Mouse (Mus musculus): Measurements from ENCODE around the gene Cxcr5. TPM values are rescaled to one million over a fixed set of nuclear protein-coding genes. Genes with fewer than 3 reads are reported as not detected.

The Cxcr5 gene
- polyA plus RNA-seq, 1 experiment from 2014 or later, result not detected

DNA sequence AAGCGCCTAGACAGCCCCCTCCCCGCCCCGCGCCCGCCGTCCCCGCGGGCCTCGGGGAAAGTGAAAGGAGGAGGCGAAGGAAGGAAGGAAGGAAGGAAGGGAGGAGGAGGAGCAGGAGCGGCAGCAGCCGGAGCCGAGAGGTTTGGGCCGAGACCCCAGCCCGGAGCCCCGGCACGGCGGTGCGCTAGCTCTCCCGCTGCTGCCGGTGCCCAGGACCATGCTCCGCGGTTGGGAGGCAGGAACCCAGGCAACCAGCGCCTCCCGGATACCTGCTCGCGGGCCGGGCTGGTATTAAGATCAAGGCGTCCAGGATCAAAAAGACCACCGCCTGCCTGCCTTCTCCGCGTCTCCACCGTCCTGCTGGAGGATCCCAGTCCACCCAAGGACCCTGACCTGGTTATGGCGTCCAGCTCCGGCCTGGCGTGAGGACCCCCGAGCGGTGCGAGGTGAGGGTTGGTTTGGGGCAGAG, 78.6 kb downstream of the Cxcr5 start:
- Histone ChIP-seq H3K36me3 (no peaks in the 10 kb centered on the region), H3K27me3 (ENCODE audit: insufficient read depth, poor library complexity, severe bottlenecking) (peaks cover 12% of the 10 kb centered on the region; the same call in 1 of the 2 replicates), H3K9me3 (no peaks in the 10 kb centered on the region), H3K27ac (peak overlapping the region; percentile 96), H3K4me3 (peak overlapping the region; percentile 96), H3K4me1 (replicated peaks) (peaks cover 81% of the 10 kb centered on the region)
- under 1% methylated on average over 39 of the region's 39 CpGs for WGBS
- DNase-seq (ENCODE audit: low spot score), result no peak

DNA sequence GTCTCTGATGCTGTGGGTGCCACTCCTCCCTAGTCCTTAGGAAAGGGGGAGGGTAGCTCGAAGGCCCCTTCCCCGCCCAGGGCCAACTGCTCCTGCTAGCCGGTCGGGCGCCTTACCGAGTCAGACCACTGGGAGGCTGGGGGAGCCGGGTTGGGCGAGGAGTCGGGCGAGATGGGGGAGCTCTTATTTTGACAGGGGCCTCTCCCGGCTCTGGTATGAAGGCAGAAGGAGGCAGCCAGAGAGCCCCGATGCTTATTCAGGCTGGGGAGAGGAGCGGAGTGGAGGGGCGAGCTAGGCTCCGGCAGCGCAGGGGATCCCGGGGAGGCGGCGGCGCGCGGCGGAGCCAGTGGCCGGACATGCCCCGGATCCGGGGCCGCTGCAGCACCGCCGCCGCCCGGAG, 79.1 kb downstream of the Cxcr5 start, which contains the start of gene Bcl9l:
Gene Bcl9l, plus strand, starts transcription at position 274 of the 400 bp plus-strand sequence.
- Histone ChIP-seq H3K27me3 (ENCODE audit: insufficient read depth, poor library complexity, severe bottlenecking) (peaks cover 12% of the 10 kb centered on the region; the same call in 1 of the 2 replicates), H3K36me3 (no peaks in the 10 kb centered on the region), H3K9me3 (no peaks in the 10 kb centered on the region), H3K27ac (peak within 1 kb of the TSS; percentile 96), H3K4me1 (replicated peaks) (peaks cover 81% of the 10 kb centered on the region), H3K4me3 (peak within 1 kb of the TSS; percentile 96)
- under 1% methylated on average over 31 of the region's 31 CpGs for WGBS
- peak; percentile 98 for DNase-seq (ENCODE audit: low spot score)

DNA sequence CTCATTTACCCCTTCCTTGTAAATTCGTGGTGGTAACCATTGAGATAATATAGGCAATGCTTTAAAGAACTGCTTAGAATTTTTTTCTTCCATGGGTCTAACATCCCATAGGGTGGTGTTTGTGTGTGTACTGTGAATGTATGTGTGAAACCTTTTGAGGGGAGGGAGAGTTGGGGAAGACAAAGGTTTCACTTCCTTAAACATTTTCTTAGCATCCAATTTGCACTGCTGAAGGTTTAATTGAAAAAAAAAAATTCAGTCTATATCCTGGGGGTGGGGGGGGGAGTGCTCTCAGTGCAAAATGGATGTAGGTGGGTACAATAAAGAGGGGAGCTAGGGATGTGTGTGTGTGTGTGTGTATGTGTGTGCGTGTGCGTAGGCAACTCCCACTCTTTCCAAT, 79.6 kb downstream of the Cxcr5 start:
- H3K4me3 ChIP-seq, result peak overlapping the region; percentile 96
- peaks cover 81% of the 10 kb centered on the region for H3K4me1 ChIP-seq (replicated peaks)
- H3K36me3 ChIP-seq, result no peaks in the 10 kb centered on the region
- DNase-seq (ENCODE audit: low spot score), result no peak
- 9% methylated on average over 3 of the region's 3 CpGs for WGBS
- no peaks in the 10 kb centered on the region for H3K9me3 ChIP-seq
- peaks cover 16% of the 10 kb centered on the region; the same call in 1 of the 2 replicates for H3K27me3 ChIP-seq (ENCODE audit: insufficient read depth, poor library complexity, severe bottlenecking)
- H3K27ac ChIP-seq, result peak overlapping the region; percentile 96

DNA sequence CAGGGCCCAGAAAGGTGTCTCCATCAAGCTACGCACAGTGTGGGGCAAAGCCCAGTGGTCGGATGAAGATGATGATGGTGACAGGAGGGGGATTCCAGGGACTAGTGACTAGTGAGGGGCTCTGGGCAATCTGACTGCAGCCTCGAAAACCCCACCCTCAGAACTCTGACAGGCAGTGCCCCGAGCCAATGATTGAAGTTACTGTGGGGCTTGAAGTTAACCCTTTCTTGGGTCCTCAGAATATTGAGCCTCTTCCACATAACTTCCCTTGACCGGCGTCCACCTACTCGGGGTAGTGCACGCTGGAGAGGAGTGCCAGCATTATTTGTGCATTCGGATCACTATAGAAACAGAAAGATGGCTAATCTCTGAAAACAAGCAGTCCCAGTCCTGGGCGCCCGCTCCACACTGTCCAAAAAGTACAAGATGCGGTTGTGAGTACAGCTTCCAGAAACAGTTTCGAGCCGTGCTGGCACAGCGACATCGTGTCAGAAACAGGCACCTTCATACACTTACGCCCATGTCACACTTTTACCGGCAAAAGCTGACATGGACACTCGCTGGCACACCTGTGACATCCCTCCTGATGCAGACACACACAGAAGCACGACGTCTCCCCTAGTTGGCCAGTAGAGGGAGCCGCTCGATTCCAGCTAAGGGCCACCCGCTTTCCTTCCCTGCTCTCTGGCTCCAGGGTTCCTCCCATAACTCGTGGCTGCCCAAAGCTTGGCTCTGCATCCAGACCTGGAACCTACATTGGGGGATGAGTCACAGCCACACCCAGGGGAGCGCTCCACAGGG, 81.8 kb downstream of the Cxcr5 start:
- Histone ChIP-seq H3K36me3 (no peaks in the 10 kb centered on the region), H3K4me3 (peak overlapping the region; percentile 81), H3K27ac (peak overlapping the region; percentile 96), H3K4me1 (replicated peaks) (peaks cover 59% of the 10 kb centered on the region), H3K27me3 (ENCODE audit: insufficient read depth, poor library complexity, severe bottlenecking) (peaks cover 23% of the 10 kb centered on the region; the same call in 1 of the 2 replicates), H3K9me3 (no peaks in the 10 kb centered on the region)
- under 1% methylated on average over 26 of the region's 26 CpGs for WGBS
- DNase-seq (ENCODE audit: low spot score), result peak; percentile 83

DNA sequence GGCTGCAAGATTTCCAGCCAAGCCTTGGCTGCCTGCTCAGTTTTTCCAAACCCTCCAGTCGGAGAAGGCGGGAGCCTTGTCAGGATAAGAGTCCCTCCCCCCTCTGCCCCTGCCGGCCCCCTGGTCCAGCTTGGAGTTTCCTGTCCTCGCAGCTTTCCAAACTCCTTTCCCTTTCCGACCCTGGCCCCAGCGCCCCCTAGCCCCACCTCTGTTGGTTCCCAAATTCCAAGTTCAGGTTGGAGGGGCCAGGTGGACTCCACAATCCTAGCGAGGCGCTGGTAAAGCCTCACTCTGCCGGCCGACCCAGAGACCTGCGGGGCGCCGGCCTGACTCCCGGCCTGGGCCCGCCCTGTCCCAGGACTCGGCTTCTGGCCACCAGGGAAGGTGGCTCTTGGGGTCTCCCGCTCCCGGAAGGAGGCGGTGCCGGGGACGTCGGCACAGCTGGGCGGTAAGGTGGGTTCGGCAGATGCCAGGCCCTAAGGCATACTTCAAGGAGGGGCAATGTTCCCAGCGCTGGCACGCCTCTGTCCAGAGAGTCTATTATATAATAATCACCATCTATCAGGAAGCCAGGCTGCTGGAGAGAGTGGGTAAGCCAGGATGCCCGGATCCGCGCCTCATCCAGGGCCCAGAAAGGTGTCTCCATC, 82.6 kb downstream of the Cxcr5 start:
- under 1% methylated on average over 29 of the region's 29 CpGs for WGBS
- H3K27ac ChIP-seq, result peak overlapping the region; percentile 96

DNA sequence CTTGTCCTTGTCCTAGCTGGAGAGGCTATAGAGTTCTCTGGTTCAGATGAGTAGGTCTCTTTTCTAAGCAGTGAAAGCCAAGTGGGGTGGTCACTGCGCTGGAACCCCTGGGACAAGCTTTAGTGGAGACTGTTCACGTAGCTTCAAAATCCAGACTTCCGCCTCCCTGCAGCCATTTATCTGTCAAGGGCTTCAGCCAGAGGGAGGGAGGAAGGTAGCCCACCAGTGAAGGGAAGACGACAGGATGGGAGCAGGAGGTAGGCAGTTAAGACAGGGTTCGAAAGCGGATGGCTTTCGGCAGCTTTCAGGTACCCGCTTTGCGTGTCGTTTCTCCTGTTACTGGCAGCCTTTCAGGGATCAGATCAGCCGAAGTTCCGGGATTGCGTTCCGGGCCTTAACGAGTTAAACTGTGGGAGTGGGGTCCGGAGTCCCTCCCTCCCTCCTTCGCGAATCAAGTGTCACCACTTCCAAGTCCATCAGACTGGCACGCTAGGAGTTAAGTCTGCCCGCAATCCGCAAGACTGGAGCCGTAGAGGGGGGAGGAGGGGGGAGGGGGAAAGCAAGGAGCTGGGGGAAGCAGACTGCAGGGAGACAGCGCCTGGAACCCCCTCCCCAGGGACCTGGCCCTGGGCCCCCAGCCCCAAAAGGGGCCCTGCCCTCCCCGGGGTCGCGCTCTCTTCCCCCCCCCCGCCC, 83.3 kb downstream of the Cxcr5 start:
- Histone ChIP-seq H3K36me3 (no peaks in the 10 kb centered on the region), H3K4me3 (peak overlapping the region; percentile 81), H3K9me3 (no peaks in the 10 kb centered on the region), H3K4me1 (replicated peaks) (peaks cover 44% of the 10 kb centered on the region), H3K27me3 (ENCODE audit: insufficient read depth, poor library complexity, severe bottlenecking) (peaks cover 23% of the 10 kb centered on the region; the same call in 1 of the 2 replicates), H3K27ac (peak overlapping the region; percentile 96)
- WGBS, result under 1% methylated on average over 23 of the region's 27 CpGs
- DNase-seq (ENCODE audit: low spot score), result peak; percentile 93

More for the DNA sequence above, 82.6 kb downstream of the Cxcr5 start:
- Histone ChIP-seq H3K4me3 (peak overlapping the region; percentile 81), H3K4me1 (replicated peaks) (peaks cover 51% of the 10 kb centered on the region), H3K36me3 (no peaks in the 10 kb centered on the region), H3K27me3 (ENCODE audit: insufficient read depth, poor library complexity, severe bottlenecking) (peaks cover 23% of the 10 kb centered on the region; the same call in 1 of the 2 replicates), H3K9me3 (no peaks in the 10 kb centered on the region)
- peak; percentile 96 for DNase-seq (ENCODE audit: low spot score)

DNA sequence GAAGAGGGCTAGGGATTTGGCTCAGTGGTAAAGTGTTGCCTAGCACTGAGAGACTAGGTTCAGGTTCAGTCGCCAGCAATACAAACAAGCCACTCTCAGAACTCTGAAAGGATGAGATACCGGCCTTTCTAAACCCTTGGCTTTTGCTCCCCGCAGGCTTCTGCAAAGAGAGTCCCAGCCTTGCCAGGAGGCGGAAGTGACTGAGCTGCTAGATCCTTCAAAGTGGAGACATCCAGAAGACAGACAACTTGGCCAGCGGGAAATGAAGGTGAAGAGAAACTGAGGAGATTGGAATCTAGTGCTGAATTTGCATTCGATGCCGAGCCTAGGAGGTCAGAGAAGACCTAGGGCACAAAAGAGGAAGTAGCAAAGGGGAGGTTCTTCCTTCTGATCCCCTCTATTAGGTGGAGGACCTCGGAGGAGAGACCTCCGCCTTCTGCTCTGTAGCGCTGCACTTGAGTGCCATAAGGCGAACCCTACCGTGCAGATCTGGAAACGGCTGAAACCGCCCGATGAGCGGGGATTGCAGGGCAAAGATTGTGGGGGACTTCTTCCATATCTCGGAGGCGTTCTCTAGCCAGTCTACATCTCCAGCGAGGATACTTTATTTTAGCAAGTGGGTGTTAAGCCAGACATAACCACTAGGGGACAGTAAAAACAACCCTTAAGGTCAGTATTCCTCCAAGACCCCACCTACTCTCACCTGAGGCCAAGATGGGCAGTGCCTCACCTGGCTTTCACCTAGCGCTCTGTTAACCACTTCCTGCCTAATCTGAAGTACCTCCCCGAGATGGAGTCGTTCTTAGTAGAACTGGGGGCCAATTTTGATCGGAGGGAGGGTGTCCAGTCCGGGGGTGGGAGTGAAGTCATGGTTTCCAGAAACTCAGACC, 84.1 kb downstream of the Cxcr5 start:
- Histone ChIP-seq H3K4me1 (replicated peaks) (peaks cover 40% of the 10 kb centered on the region), H3K4me3 (peak overlapping the region; percentile 81), H3K9me3 (no peaks in the 10 kb centered on the region), H3K27me3 (ENCODE audit: insufficient read depth, poor library complexity, severe bottlenecking) (peaks cover 23% of the 10 kb centered on the region; the same call in 1 of the 2 replicates), H3K27ac (peak overlapping the region; percentile 96), H3K36me3 (no peaks in the 10 kb centered on the region)
- 5% methylated on average over 24 of the region's 24 CpGs for WGBS
- no peak for DNase-seq (ENCODE audit: low spot score)

DNA sequence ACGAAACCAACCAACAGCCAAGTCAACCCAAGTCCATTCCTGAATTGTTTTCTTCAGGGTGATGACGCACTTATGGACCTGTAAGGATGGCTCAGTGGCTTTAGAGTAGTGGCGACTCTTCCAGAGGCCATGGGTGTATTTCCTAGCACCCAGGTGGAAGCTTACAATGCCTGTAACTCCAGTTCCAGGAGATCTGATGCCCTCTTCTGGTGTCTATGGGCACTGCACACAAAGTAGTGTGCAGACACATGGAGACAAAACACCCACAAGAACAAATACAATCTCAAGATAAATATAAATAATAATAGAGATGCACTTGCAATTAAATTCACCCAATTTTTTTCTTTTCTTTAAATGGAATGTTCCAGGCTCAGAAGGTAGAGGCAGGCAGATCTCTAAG, 85.7 kb downstream of the Cxcr5 start:
- Histone ChIP-seq H3K36me3 (no peaks in the 10 kb centered on the region), H3K4me1 (replicated peaks) (peaks cover 31% of the 10 kb centered on the region), H3K4me3 (no peak overlapping the region), H3K27ac (no peak overlapping the region), H3K27me3 (ENCODE audit: insufficient read depth, poor library complexity, severe bottlenecking) (peaks cover 13% of the 10 kb centered on the region; the same call in 1 of the 2 replicates), H3K9me3 (no peaks in the 10 kb centered on the region)
- DNase-seq (ENCODE audit: low spot score), result no peak
- WGBS, result 95% methylated on average over 3 of the region's 3 CpGs

DNA sequence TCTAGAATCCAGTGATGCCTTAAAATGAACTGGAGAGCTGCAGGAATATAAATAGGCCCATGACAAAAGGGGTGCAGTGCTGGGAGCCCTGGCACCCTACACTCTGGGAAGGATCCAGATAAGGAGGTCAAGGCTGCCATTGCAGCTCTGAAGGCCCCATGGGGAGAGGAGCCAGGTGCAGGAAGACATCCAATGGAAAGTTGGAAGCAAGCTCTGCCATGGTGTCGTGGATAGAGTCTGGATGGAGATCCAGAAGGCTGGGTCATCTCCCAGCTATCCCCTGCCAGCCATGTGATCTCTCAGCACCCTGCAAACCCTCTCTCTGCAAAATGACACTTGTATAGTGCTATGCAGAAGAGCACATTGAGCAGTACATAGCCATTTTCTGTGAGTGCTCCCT, 87.3 kb downstream of the Cxcr5 start:
- Histone ChIP-seq H3K4me3 (no peak overlapping the region), H3K27me3 (ENCODE audit: insufficient read depth, poor library complexity, severe bottlenecking) (peaks cover 11% of the 10 kb centered on the region; the same call in 1 of the 2 replicates), H3K9me3 (no peaks in the 10 kb centered on the region), H3K27ac (no peak overlapping the region), H3K36me3 (no peaks in the 10 kb centered on the region), H3K4me1 (replicated peaks) (peaks cover 19% of the 10 kb centered on the region)
- 50% methylated on average over 1 of the region's 1 CpGs for WGBS
- no peak for DNase-seq (ENCODE audit: low spot score)

DNA sequence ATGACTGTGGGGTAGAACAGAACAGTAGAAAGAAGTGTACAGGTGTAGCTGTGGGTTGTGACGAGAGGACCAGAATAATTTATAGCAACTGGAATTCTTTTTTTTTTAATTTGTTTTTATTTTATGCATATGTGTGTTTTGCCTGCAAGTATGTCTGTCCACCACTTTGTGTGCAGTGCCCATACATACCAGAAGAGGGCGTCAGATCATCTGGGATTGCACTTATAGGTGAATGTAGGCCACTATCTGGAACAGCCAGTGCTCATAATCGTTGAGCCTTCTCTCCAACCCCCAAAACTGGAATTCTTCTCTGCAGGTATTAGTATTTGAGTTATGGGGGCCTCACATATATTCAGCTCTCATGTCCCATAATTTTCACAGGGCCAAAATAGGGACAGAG, 88.5 kb downstream of the Cxcr5 start:
- 62% methylated on average over 3 of the region's 3 CpGs for WGBS
- Histone ChIP-seq H3K36me3 (no peaks in the 10 kb centered on the region), H3K9me3 (no peaks in the 10 kb centered on the region), H3K27ac (no peak overlapping the region), H3K4me1 (replicated peaks) (peaks cover 23% of the 10 kb centered on the region), H3K27me3 (ENCODE audit: insufficient read depth, poor library complexity, severe bottlenecking) (peaks cover 18% of the 10 kb centered on the region; the same call in 1 of the 2 replicates), H3K4me3 (no peak overlapping the region)
- DNase-seq (ENCODE audit: low spot score), result no peak

DNA sequence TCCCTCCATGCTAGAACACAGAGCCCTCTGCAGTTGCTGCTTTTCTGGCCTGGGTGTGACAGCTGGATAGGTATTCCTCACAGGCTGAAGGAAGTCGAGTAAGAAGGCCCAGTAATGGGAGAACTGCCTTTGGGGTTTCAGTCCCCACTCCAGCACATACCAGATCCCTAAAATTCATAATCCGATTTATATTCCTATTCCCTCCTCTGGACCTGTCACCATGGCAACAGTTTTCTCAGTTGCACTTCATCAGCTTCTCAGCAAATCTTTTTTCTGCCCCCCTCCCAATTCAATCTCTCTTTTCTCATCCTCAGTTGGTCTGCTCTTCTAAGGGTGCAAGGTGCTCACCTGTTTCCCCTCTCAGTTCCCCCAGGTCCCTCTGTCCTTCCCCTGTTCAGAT, 92.9 kb downstream of the Cxcr5 start:
- Histone ChIP-seq H3K36me3 (no peaks in the 10 kb centered on the region), H3K9me3 (no peaks in the 10 kb centered on the region), H3K4me3 (no peak overlapping the region), H3K27me3 (ENCODE audit: insufficient read depth, poor library complexity, severe bottlenecking) (peaks cover 13% of the 10 kb centered on the region; the same call in 1 of the 2 replicates), H3K27ac (no peak overlapping the region), H3K4me1 (replicated peaks) (peaks cover 15% of the 10 kb centered on the region; the same call in 1 of the 2 replicates)
- DNase-seq (ENCODE audit: low spot score), result no peak
- WGBS, result 64% methylated on average over 2 of the region's 2 CpGs

Measured in hindbrain, embryonic 10.5 days (tissue).